Mouse (Mus musculus): Measurements from ENCODE around the gene Rcsd1. TPM values are rescaled to one million over a fixed set of nuclear protein-coding genes. Genes with fewer than 3 reads are reported as not detected.

The Rcsd1 gene
- total and polyA plus RNA-seq, 3 experiments = 22.7 to 81.1 (median 35.7) TPM

DNA sequence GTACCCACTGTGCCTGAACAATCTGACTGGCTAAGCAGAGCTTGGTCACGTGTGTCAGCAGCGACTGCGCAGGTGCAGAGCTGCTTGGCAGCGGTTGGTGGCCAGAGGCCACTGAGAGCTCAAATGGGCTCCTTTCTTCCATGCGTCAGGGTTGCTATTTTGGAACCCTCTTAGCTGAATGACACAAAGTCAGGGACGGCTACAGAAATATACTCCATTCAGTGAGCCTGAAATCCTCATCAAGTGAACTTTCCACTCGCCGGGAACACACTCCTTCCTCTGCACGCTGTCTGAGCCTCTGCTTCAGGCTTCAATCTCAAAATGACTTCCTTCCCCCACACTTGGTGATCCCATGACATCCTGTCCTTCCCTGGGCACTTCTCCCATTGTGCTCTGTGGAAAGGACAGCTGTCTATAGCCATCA, 91.3 kb downstream of the Rcsd1 start (continued):
- TF ChIP-seq MAX (IDR thresholded peaks at IDR 0.05; ENCODE audit: low read length) = 0 out of 2 replicates have a peak, but pooled peaks have one; percentile 34
- TF ChIP-seq SMC3 (IDR thresholded peaks at IDR 0.05; ENCODE audit: low read depth, low read length) = no peak
- no peak for TF ChIP-seq CHD2 (IDR thresholded peaks at IDR 0.05; ENCODE audit: low read length)
- no peak for TF ChIP-seq MYC (IDR thresholded peaks at IDR 0.05; ENCODE audit: low read depth, low read length)
- TF ChIP-seq MAFK (IDR thresholded peaks at IDR 0.05; ENCODE audit: insufficient replicate concordance, low read length) = no peak
- TF ChIP-seq BHLHE40 (IDR thresholded peaks at IDR 0.05; ENCODE audit: low read depth, low read length) = peak; percentile 67
- TF ChIP-seq JUND (conservative IDR thresholded peaks at IDR 0.05; ENCODE audit: low read depth, low read length) = no peak
- no peak for TF ChIP-seq IRF4 (IDR thresholded peaks at IDR 0.05; ENCODE audit: low read depth, low read length)
- TF ChIP-seq KAT2A (IDR thresholded peaks at IDR 0.05; ENCODE audit: insufficient replicate concordance, low read length) = no peak
- TF ChIP-seq EP300 (IDR thresholded peaks at IDR 0.05; ENCODE audit: low read length) = no peak
- no peak for TF ChIP-seq HCFC1 (IDR thresholded peaks at IDR 0.05; ENCODE audit: low read depth, low read length)
- TF ChIP-seq TBP (conservative IDR thresholded peaks at IDR 0.05; ENCODE audit: low read depth, low read length) = 0 out of 2 replicates have a peak, but pooled peaks have one; percentile 48
- TF ChIP-seq PAX5 (IDR thresholded peaks at IDR 0.05; ENCODE audit: low read length) = no peak

DNA sequence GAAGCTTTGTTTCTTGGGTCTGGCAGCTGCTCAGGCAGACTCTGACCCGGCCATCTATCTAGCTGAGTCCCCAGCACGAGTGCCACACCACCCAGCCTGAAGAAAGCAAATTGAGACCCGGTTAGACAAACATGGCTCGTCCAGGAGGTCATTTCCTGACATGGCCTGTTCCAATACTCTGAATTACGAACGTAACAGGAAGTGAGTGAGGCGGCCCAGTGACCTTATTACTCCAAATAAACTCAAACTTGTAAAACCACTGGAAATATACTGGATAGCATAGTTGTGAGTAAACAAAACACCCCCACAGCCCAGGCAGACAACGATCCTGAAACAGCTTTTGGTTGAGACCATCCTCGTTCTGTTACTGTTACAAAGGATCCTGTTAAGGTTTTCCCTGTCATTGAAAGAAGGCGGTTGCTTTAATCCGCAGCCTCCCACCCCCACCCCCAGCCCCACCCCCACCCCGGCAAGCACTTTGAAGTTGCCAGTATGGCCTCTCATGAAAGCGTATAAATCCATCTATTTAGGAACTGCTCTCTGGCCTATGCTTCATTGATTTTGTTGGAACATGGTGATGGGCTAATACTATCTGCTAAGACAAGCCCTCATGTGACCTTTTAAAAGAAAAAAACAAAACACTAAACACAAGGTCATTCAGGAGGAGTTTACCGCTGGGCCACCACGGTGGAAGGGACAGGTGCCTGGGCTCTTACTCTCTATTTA, 92.2 kb downstream of the Rcsd1 start:
- DNase-seq (ENCODE audit: extremely low read depth) = no peak
- dilution Hi-C loops (cut with MboI; ENCODE audit: extremely low pct_ligation_motif_present, extremely low pct_unique_long_range_greater_than_20kb, low sequenced_read_pairs) = no loop called here
- H3K9ac ChIP-seq (ENCODE audit: insufficient read depth, low read depth) = no peak overlapping the region

DNA sequence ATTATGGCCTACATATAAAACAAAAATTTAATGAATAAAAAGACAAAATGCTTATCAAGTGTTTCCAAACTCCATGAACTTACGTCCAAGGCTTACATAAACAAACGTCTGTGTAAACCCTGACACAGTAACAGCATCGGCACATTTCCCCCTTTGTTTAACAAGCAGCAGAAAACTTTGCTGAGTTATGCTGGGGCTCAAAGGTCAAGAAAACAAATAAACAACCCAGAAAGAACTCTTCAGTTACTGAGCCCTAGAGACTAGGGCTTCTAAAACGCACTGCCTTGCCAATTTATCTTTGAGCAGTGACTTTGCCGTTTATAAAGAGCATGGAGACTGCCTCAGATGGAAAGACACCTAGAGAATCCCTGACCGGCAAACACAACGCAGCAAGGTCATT, 92.9 kb downstream of the Rcsd1 start:
- Histone ChIP-seq H3K27me3 (replicated peaks) (no peaks in the 10 kb centered on the region), H3K4me1 (ENCODE audit: control insufficient read depth in 1 of 2, insufficient read depth in 2 of 2) (peaks cover 2 to 11% of the 10 kb centered on the region in 2 experiments; a peak in 3 of 4 replicates), H3K27ac (ENCODE audit: insufficient read depth, low read depth) (no peak overlapping the region), H3K79me2 (replicated peaks; ENCODE audit: control insufficient read depth, extremely low read depth, insufficient read depth, poor library complexity, severe bottlenecking) (no peaks in the 10 kb centered on the region), H3K36me3 (replicated peaks in 1 of 2; ENCODE audit: control insufficient read depth in 1 of 2, insufficient read depth in 1 of 2, low read length in 1 of 2) (peaks cover 0 to 2% of the 10 kb centered on the region in 2 experiments), H3K4me3 (replicated peaks in 1 of 3; ENCODE audit: low read depth in 2 of 3, low read length in 2 of 3, poor library complexity in 1 of 3) (no peak overlapping the region), H3K9ac (ENCODE audit: insufficient read depth, low read depth) (no peak overlapping the region), H3K9me3 (replicated peaks; ENCODE audit: low read length) (no peaks in the 10 kb centered on the region), H3K4me2 (ENCODE audit: insufficient read depth, low read depth, poor library complexity, severe bottlenecking) (no peak overlapping the region)
- dilution Hi-C loops (cut with MboI; ENCODE audit: extremely low pct_ligation_motif_present, extremely low pct_unique_long_range_greater_than_20kb, low sequenced_read_pairs) (no loop called here), in situ Hi-C loops (cut with MboI; ENCODE audit: low pct_ligation_motif_present, low pct_unique_long_range_greater_than_20kb, low sequenced_read_pairs) (no loop called here)
- no peak for TF ChIP-seq CTCF (conservative IDR thresholded peaks at IDR 0.05 in 1 of 2, IDR thresholded peaks at IDR 0.05 in 1 of 2; ENCODE audit: low read depth in 2 of 2, low read length in 2 of 2)
- TF ChIP-seq MAX (IDR thresholded peaks at IDR 0.05; ENCODE audit: low read length) = no peak
- no peak for TF ChIP-seq ZMIZ1 (IDR thresholded peaks at IDR 0.05; ENCODE audit: low read depth, low read length)
- no peak for TF ChIP-seq TBP (conservative IDR thresholded peaks at IDR 0.05; ENCODE audit: low read depth, low read length)
- no peak for TF ChIP-seq RAD21 (IDR thresholded peaks at IDR 0.05; ENCODE audit: low read depth, low read length)
- TF ChIP-seq ZKSCAN1 (IDR thresholded peaks at IDR 0.05; ENCODE audit: borderline replicate concordance, low read depth, low read length) = no peak
- no peak for TF ChIP-seq POLR2A (IDR thresholded peaks at IDR 0.05; ENCODE audit: low read depth, low read length)
- TF ChIP-seq UBTF (IDR thresholded peaks at IDR 0.05; ENCODE audit: low read depth, low read length) = no peak
- TF ChIP-seq NELFE (IDR thresholded peaks at IDR 0.05; ENCODE audit: low read depth, low read length) = no peak
- no peak for TF ChIP-seq SMC3 (IDR thresholded peaks at IDR 0.05; ENCODE audit: low read depth, low read length)
- no peak for TF ChIP-seq POLR2AphosphoS2 (IDR thresholded peaks at IDR 0.05; ENCODE audit: low read depth, low read length)
- no peak for TF ChIP-seq USF2 (conservative IDR thresholded peaks at IDR 0.05; ENCODE audit: low read depth, low read length)
- no peak for TF ChIP-seq EP300 (IDR thresholded peaks at IDR 0.05; ENCODE audit: low read length)
- TF ChIP-seq MAZ (IDR thresholded peaks at IDR 0.05; ENCODE audit: low read depth, low read length) = no peak
- no peak for TF ChIP-seq GABPA (IDR thresholded peaks at IDR 0.05; ENCODE audit: insufficient replicate concordance, low read depth, low read length)
- no peak for TF ChIP-seq BHLHE40 (IDR thresholded peaks at IDR 0.05; ENCODE audit: low read depth, low read length)
- no peak for TF ChIP-seq TCF12 (IDR thresholded peaks at IDR 0.05; ENCODE audit: low read depth, low read length)
- no peak for TF ChIP-seq MAFK (IDR thresholded peaks at IDR 0.05; ENCODE audit: insufficient replicate concordance, low read length)
- TF ChIP-seq SIN3A (IDR thresholded peaks at IDR 0.05; ENCODE audit: low read length) = no peak
- TF ChIP-seq HCFC1 (IDR thresholded peaks at IDR 0.05; ENCODE audit: low read depth, low read length) = no peak
- no peak for DNase-seq (ENCODE audit: extremely low read depth)

More for the DNA sequence above, 92.2 kb downstream of the Rcsd1 start:
- H3K9me3 ChIP-seq (replicated peaks; ENCODE audit: low read length) = no peaks in the 10 kb centered on the region
- H3K27ac ChIP-seq (ENCODE audit: insufficient read depth, low read depth) = no peak overlapping the region
- TF ChIP-seq SMC3 (IDR thresholded peaks at IDR 0.05; ENCODE audit: low read depth, low read length) (no peak), ETS1 (conservative IDR thresholded peaks at IDR 0.05; ENCODE audit: low read depth, low read length) (no peak), MXI1 (IDR thresholded peaks at IDR 0.05; ENCODE audit: low read depth, low read length) (no peak), USF1 (IDR thresholded peaks at IDR 0.05; ENCODE audit: low read depth, low read length) (no peak)
- in situ Hi-C loops (cut with MboI; ENCODE audit: low pct_ligation_motif_present, low pct_unique_long_range_greater_than_20kb, low sequenced_read_pairs) = no loop called here
- no peaks in the 10 kb centered on the region for H3K27me3 ChIP-seq (replicated peaks)
- H3K4me2 ChIP-seq (ENCODE audit: insufficient read depth, low read depth, poor library complexity, severe bottlenecking) = no peak overlapping the region
- peaks cover 2 to 11% of the 10 kb centered on the region in 2 experiments; a peak in 3 of 4 replicates for H3K4me1 ChIP-seq (ENCODE audit: control insufficient read depth in 1 of 2, insufficient read depth in 2 of 2)
- H3K4me3 ChIP-seq (replicated peaks in 1 of 3; ENCODE audit: low read depth in 2 of 3, low read length in 2 of 3, poor library complexity in 1 of 3) = no peak overlapping the region
- no peaks in the 10 kb centered on the region for H3K79me2 ChIP-seq (replicated peaks; ENCODE audit: control insufficient read depth, extremely low read depth, insufficient read depth, poor library complexity, severe bottlenecking)
- peaks cover 0 to 2% of the 10 kb centered on the region in 2 experiments for H3K36me3 ChIP-seq (replicated peaks in 1 of 2; ENCODE audit: control insufficient read depth in 1 of 2, insufficient read depth in 1 of 2, low read length in 1 of 2)
